Mouse (Mus musculus) T-helper 17 cell (primary cell): ENCODE data around the gene Nhlrc3.

Experiments
- in situ Hi-C, 2 experiments: fragments of 300-600 bp; cut with MboI, MseI; formaldehyde crosslinking; loops; 1 replicate in 1 of 2; 2 replicates in 1 of 2; pipeline ENCODE4 v1.15.1; 2025; ENCODE audit warnings: high pct_unique_total_duplicates in 2 of 2

The Nhlrc3 gene

GRCm38 (mm10) chr3:53457750-53458149 lies 5.4 kb downstream of the Nhlrc3 start:
- in situ Hi-C loops, result loop anchor here (10.0 to 25.0 kb wide), 5 partner anchors 1213 to 1970 kb away; partner anchors contain the start of genes Alg5 (in 1 of the 2), Exosc8 (in 1 of the 2), Gm21958 (in 1 of the 2) and Rab33b (in 1 of the 2)

GRCm38 (mm10) chr3:53454984-53455383 lies 8.1 kb downstream of the Nhlrc3 start:
- in situ Hi-C loops, result loop anchor here (5.0 to 25.0 kb wide), 6 partner anchors 413 to 1968 kb away; partner anchors contain the start of genes Alg5 (in 1 of the 2), Exosc8 (in 1 of the 2), Gm21958 (in 1 of the 2) and Lhfp (in 1 of the 2)

GRCm38 (mm10) chr3:53454561-53454960 lies 8.6 kb downstream of the Nhlrc3 start:
- in situ Hi-C loops, result loop anchor here (5.0 to 25.0 kb wide), 6 partner anchors 412 to 1967 kb away; partner anchors contain the start of genes Alg5 (in 1 of the 2), Exosc8 (in 1 of the 2), Gm21958 (in 1 of the 2) and Lhfp (in 1 of the 2)

DNA sequence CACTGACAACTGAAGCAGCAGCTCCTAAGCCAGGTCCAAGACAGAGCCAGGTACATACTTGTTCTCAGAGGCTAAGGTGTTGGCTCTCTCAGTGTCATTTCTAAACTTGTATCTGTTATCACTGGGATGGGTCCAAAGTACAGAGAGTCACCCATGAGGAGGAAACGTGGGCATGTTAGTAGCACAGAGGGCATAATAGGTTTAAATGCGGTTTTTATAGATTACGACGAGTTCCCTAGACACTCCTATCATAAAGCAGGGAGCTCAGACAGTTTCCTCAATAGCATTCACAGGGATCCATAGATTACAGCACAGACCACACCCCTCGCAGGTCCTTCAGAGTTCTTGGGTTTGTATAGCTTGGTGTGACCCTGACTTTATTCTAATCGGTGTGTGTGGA lies 9.1 kb downstream of the Nhlrc3 start:
- in situ Hi-C loops, result loop anchor here (5.0 to 25.0 kb wide), 6 partner anchors 412 to 1967 kb away; partner anchors contain the start of genes Alg5 (in 1 of the 2), Exosc8 (in 1 of the 2), Gm21958 (in 1 of the 2) and Lhfp (in 1 of the 2)

DNA sequence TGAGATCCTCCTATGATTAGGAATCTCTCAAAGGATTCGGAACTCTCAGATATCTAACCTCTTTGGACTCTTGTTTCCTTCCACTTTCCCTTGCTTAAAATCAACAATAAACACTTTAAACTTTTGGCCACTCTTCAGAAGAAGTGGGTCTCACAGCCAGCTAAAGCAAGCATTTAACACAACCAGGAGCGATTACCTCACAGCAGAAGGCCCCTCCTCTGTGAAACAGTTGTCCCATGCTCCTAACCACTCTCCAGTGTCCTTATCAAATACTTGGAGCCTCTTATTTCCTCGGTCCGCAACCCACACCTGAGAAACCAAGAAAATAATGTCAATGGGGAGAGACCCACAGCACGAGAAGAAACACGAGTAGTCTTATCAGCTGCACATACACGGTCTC lies 9.8 kb downstream of the Nhlrc3 start:
- in situ Hi-C loops, result loop anchor here (5.0 to 25.0 kb wide), 6 partner anchors 411 to 1966 kb away; partner anchors contain the start of genes Alg5 (in 1 of the 2), Exosc8 (in 1 of the 2), Gm21958 (in 1 of the 2) and Lhfp (in 1 of the 2)

- in situ Hi-C loops, result loop anchor here (5.0 to 25.0 kb wide), 6 partner anchors 410 to 1965 kb away; partner anchors contain the start of genes Alg5 (in 1 of the 2), Exosc8 (in 1 of the 2), Gm21958 (in 1 of the 2) and Lhfp (in 1 of the 2)
Measured at GRCm38 (mm10) chr3:53452351-53452750, 10.8 kb downstream of the Nhlrc3 start.

DNA sequence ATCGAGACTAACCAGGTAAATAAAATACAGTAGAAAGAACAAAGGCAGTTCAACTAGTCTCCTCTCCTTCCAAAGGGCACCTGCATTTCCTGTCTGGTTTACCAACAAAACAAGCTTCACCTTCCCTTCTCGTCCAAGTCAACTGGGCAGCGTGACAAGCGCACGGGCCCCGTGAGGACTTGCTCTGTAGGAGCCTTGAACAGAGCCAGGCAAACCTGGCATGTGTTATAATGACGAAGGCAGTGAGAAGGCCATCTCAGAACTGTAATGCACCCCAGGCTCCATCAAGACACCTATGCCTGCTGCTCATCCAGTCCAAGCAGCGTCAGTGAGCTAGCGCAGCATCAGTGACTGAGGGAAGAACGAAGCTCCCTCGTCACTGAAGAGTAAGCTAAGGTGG lies 12.5 kb downstream of the Nhlrc3 start:
- in situ Hi-C loops, result loop anchor here (5.0 to 25.0 kb wide), 6 partner anchors 408 to 1963 kb away; partner anchors contain the start of genes Alg5 (in 1 of the 2), Exosc8 (in 1 of the 2), Gm21958 (in 1 of the 2) and Lhfp (in 1 of the 2)

DNA sequence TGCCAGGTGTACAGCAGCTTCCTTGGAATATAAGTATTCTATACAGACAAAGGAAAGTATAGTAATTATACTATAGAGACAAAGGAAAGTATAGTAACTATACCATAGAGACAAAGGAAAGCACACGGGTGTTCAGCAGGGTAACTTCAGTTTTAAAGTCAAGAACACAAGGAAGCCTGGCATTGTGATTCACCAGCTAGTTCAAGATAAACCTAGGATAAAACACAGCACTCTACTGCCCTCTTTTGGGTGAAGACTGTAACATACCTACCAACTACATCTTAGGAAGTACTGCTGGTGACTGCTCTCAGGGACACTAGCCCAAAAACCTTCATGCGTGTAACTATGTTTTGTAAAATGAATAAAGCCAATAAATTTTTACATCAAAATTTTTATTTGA lies 14.9 kb downstream of the Nhlrc3 start:
- in situ Hi-C loops, result loop anchor here in 1 of 2 experiments (5.0 kb wide), 1 partner anchor 1191 kb away; no protein-coding TSS in a partner anchor

GRCm38 (mm10) chr3:53446801-53447200 lies 16.3 kb downstream of the Nhlrc3 start:
- in situ Hi-C loops, result loop anchor here in 1 of 2 experiments (5.0 kb wide), 1 partner anchor 1190 kb away; no protein-coding TSS in a partner anchor

- in situ Hi-C loops, result loop anchor here in 1 of 2 experiments (5.0 kb wide), 1 partner anchor 1188 kb away; no protein-coding TSS in a partner anchor
Measured at GRCm38 (mm10) chr3:53445540-53445939, 17.6 kb downstream of the Nhlrc3 start.

- in situ Hi-C loops, result no loop called here
Measured at GRCm38 (mm10) chr3:53436550-53436949, 26.6 kb downstream of the Nhlrc3 start.

- in situ Hi-C loops, result no loop called here
Measured at GRCm38 (mm10) chr3:53434610-53435009, 28.5 kb downstream of the Nhlrc3 start.

GRCm38 (mm10) chr3:53423576-53423975 lies 39.6 kb downstream of the Nhlrc3 start:
- in situ Hi-C loops, result no loop called here

GRCm38 (mm10) chr3:53422691-53423090 lies 40.4 kb downstream of the Nhlrc3 start:
- in situ Hi-C loops, result no loop called here

DNA sequence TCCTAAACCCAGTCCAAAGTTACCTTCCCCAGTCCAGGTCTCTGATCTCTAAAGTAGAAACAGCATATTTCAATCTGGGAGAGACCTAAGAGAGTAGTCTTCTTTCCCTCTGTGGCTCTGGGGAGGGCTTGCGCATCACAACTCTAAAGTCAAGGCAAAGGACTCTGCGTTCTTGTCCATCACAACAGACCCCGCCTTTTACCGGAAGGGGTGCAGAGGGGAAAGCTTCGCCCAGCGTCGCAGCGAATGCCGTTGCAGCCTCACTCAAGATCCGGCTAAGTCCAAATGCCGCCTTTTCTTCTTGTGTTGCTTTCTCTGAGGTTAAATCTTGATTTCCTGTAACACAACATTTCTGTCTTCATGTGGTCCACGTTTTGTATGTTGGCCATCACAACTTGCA lies 41.5 kb downstream of the Nhlrc3 start:
- in situ Hi-C loops, result no loop called here

GRCm38 (mm10) chr3:53417701-53418100 lies 45.4 kb downstream of the Nhlrc3 start:
- in situ Hi-C loops, result no loop called here

- in situ Hi-C loops, result no loop called here
Measured at GRCm38 (mm10) chr3:53416036-53416506, 47.1 kb downstream of the Nhlrc3 start.

DNA sequence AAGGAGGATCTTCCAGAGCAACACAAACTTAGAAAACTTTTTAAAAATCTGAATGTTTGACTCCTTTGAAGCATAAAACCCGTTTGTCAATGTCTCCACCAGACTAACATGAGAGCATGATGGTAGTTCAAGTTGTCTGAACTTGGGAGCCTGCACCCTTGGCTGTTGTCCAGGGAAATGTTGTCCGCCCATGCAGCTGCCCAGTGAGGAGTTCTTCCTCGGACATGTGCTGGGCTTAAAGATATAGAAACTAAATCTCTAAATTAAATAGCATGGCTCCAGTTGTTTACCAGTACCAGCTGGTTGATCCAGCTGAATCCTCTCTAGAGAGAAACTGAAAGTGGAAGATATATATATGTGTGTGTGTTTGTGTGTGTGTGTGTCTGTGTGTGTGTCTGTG lies 49.2 kb downstream of the Nhlrc3 start:
- in situ Hi-C loops, result no loop called here

DNA sequence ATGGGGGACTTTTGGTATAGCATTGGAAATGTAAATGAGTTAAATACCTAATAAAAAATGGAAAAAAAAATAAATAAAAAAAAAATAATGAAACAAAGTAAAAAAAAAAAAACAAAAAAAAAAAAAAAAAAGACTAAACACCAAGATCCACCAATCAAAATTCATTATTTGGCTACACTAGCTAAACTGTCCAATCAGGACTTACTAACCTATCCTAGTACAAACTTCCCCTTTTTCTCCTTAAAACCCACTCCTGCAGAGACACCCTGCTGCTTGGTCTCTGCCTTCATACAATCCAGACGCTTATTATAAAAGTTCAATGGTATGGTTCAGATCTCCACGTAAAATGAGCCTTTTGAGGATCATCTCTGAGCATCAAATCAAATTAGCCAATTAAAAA lies 49.7 kb downstream of the Nhlrc3 start:
- in situ Hi-C loops, result no loop called here

- in situ Hi-C loops, result no loop called here
Measured at GRCm38 (mm10) chr3:53412259-53412658, 50.9 kb downstream of the Nhlrc3 start.

- in situ Hi-C loops, result no loop called here
Measured at GRCm38 (mm10) chr3:53410031-53410430, 53.1 kb downstream of the Nhlrc3 start.

DNA sequence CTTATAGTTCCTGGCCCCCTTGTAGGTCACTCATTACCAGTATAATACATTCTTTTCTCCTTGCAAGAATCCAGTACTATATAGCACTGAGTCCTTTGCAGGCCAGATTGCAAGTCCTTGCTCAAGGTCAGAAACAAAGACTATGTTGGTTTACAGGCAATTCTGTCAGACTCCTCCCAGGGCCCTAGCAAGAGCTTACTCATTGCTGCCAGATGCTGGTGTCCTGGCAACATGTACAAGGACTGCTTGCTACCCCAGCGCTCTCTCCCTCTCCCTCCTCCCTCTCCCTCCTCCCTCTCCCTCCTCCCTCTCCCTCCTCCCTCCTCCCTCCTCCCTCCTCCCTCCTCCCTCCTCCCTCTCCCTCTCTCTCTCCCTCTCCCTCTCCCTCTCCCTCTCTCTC lies 56.0 kb downstream of the Nhlrc3 start:
- in situ Hi-C loops, result loop anchor here in 1 of 2 experiments (10.0 kb wide), 1 partner anchor 1928 kb away; no protein-coding TSS in a partner anchor
